Mouse (Mus musculus): ENCODE measurements around the gene Bag6. TPM values are rescaled to one million over a fixed set of nuclear protein-coding genes. Genes with fewer than 3 reads are reported as not detected.

Gene Bag6
- 378 and 427 TPM in 2 replicates for polyA plus RNA-seq (2012; rRNA removed)

- DNase-seq (ENCODE audit: low read depth): peak; percentile 98
- TF ChIP-seq POLR2A (IDR thresholded peaks at IDR 0.05; ENCODE audit: borderline replicate concordance, extremely low read depth, insufficient read depth, insufficient read length, poor library complexity, severe bottlenecking) (peak; percentile 77), CTCF (IDR thresholded peaks at IDR 0.05; ENCODE audit: borderline replicate concordance, extremely low read depth, insufficient read depth, insufficient read length) (no peak)
Observed at GRCm38 (mm10) chr17:35134801-35135590, at the start of gene Bag6. Bag6 (plus strand) TSS chr17:35135178.

DNA sequence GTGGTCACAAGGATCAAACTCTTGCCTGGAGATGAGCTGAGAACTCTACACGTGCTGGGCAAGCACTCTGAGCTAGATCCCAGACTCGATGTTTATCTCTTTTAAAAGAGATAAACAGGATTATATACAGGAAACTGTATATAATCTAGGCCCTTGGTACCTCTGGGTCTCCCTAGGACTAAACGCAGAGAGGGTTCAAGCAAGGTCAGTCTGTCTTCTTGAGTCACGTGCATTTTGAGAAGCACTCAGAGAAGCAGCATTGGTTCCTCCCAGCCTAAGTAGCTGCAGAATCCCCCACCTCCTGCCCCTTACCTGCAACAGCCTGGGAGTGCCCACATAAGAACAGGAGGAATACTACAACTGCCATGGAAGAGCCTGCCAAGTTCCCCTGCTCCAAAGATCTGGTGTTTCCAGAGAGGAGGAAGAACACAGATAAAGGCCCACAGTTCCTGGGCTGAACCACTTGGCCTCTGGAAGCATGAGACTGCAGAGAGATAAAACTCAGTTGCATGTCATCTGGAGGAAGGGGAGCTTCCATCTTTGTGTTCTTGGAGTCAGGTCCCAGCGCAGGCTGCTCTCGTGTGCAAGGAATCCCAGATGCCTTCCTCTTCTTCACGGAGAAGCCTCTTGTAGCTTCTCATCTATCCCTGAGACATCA is 49.6 kb upstream of the Bag6 start, which contains the start of gene Ly6g6f:
Gene Ly6g6f (minus strand): TSS at position 403 of the 658 bp plus-strand sequence.
- TF ChIP-seq CTCF (IDR thresholded peaks at IDR 0.05; ENCODE audit: borderline replicate concordance, extremely low read depth, insufficient read depth, insufficient read length): no peak
- no peak for TF ChIP-seq POLR2A (IDR thresholded peaks at IDR 0.05; ENCODE audit: borderline replicate concordance, extremely low read depth, insufficient read depth, insufficient read length, poor library complexity, severe bottlenecking)
- DNase-seq (ENCODE audit: low read depth): no peak

GRCm38 (mm10) chr17:35088151-35088550 is 46.8 kb upstream of the Bag6 start:
- TF ChIP-seq CTCF (IDR thresholded peaks at IDR 0.05; ENCODE audit: borderline replicate concordance, extremely low read depth, insufficient read depth, insufficient read length) (no peak), POLR2A (IDR thresholded peaks at IDR 0.05; ENCODE audit: borderline replicate concordance, extremely low read depth, insufficient read depth, insufficient read length, poor library complexity, severe bottlenecking) (no peak)
- DNase-seq (ENCODE audit: low read depth): no peak

GRCm38 (mm10) chr17:35088825-35089644 is 45.9 kb upstream of the Bag6 start, which contains the start of gene Abhd16a:
Abhd16a (plus strand) TSS chr17:35089263.
- peak; percentile 97 for DNase-seq (ENCODE audit: low read depth)
- TF ChIP-seq POLR2A (IDR thresholded peaks at IDR 0.05; ENCODE audit: borderline replicate concordance, extremely low read depth, insufficient read depth, insufficient read length, poor library complexity, severe bottlenecking): peak; percentile 90
- TF ChIP-seq CTCF (IDR thresholded peaks at IDR 0.05; ENCODE audit: borderline replicate concordance, extremely low read depth, insufficient read depth, insufficient read length): no peak

GRCm38 (mm10) chr17:35090166-35090932 is 44.6 kb upstream of the Bag6 start:
- peak; percentile 78 for DNase-seq (ENCODE audit: low read depth)
- TF ChIP-seq POLR2A (IDR thresholded peaks at IDR 0.05; ENCODE audit: borderline replicate concordance, extremely low read depth, insufficient read depth, insufficient read length, poor library complexity, severe bottlenecking) (no peak), CTCF (IDR thresholded peaks at IDR 0.05; ENCODE audit: borderline replicate concordance, extremely low read depth, insufficient read depth, insufficient read length) (no peak)

DNA sequence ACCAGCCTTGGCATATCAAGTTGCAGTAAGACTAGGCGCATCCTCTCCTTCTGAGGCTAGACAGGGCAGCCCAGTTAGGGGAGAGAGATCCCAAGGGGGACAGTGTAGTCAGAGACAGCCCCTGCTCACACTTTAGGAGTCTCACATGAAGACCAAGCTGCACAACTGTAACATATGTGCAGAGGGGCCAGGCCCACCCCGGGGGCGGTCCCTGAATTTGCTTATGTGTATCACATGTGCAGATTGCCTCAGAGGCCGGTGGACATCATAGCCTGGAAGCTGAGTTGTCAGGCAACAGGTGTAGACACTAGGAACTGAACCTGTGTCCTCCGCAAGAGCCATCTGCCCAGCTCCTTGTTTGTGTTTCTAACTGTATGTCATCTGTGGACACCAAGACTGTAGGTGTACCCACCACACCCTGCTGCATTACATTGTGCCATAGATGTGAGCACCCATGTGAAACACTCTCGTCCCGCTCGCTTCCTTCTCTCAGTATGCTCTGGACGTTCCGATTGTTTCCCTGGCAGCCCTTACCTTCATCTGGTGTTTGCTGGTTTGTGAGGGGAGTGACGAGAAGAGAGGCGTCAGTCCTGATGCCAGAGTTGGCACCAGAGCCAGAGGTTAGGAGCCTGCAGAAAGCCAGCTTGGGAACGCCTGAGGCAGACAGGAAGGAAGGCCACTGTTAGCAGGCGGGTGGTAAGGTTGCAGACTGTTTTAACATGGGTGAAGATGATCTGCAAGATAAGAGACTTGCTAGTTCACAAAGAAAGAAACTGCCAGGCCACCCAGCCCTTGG is 42.4 kb upstream of the Bag6 start:
- DNase-seq (ENCODE audit: low read depth): no peak
- TF ChIP-seq CTCF (IDR thresholded peaks at IDR 0.05; ENCODE audit: borderline replicate concordance, extremely low read depth, insufficient read depth, insufficient read length) (no peak), POLR2A (IDR thresholded peaks at IDR 0.05; ENCODE audit: borderline replicate concordance, extremely low read depth, insufficient read depth, insufficient read length, poor library complexity, severe bottlenecking) (no peak)

GRCm38 (mm10) chr17:35094475-35095365 is 40.3 kb upstream of the Bag6 start:
- no peak for DNase-seq (ENCODE audit: low read depth)
- no peak for TF ChIP-seq POLR2A (IDR thresholded peaks at IDR 0.05; ENCODE audit: borderline replicate concordance, extremely low read depth, insufficient read depth, insufficient read length, poor library complexity, severe bottlenecking)
- TF ChIP-seq CTCF (IDR thresholded peaks at IDR 0.05; ENCODE audit: borderline replicate concordance, extremely low read depth, insufficient read depth, insufficient read length): no peak

DNA sequence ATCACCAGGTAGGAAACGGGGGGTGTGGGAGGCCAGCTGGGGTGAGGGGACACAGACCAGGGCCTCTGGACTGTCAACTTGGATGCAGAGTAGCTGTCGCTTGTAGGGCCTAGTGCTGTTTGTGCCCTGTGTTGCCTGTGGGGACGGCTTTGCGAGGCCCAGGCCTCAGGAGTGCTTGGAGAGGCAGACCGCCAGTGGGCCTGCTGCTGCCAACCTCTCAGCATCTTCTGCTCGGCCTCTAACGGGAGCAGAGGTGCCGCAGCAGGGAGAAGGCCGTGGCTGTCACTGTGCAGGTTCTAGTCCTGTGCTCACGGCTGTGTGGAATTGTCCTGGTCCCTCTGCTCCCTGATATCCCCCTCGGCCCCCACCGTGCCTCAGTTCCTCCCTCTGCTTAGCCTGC is 38.4 kb upstream of the Bag6 start:
- TF ChIP-seq POLR2A (IDR thresholded peaks at IDR 0.05; ENCODE audit: borderline replicate concordance, extremely low read depth, insufficient read depth, insufficient read length, poor library complexity, severe bottlenecking) (no peak), CTCF (IDR thresholded peaks at IDR 0.05; ENCODE audit: borderline replicate concordance, extremely low read depth, insufficient read depth, insufficient read length) (no peak)

DNA sequence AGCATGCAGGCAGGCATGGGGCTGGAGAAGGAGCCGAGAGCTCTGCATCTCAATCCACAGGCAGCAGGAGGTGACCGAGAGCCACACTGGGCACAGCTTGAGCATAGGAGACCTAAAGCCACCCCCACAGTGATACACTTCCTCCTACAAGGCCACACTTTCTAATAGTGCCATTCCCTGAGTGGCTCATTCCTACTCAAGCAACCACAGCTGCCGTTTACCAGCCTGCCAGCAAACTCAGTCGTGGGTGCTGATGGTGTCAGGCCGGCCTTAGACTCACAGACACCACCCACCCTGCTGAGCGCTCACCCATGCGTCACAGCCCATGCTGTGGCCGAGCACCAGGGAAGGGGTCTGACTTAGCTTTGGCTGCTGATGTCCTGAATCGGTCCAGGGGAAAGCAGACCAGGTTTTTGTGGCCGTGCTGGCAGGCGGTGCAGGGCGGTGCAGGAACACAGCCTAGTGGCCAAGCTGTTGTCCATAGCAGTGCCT is 37.8 kb upstream of the Bag6 start:
- no peak for DNase-seq (ENCODE audit: low read depth)
- no peak for TF ChIP-seq POLR2A (IDR thresholded peaks at IDR 0.05; ENCODE audit: borderline replicate concordance, extremely low read depth, insufficient read depth, insufficient read length, poor library complexity, severe bottlenecking)
- TF ChIP-seq CTCF (IDR thresholded peaks at IDR 0.05; ENCODE audit: borderline replicate concordance, extremely low read depth, insufficient read depth, insufficient read length): no peak

More for the DNA sequence above, 38.4 kb upstream of the Bag6 start:
- no peak for DNase-seq (ENCODE audit: low read depth)
